Mouse (Mus musculus) thymus, adult 2 months (tissue): ENCODE results near the gene Vmn1r63. TPM values are rescaled to one million over a fixed set of nuclear protein-coding genes. Genes with fewer than 3 reads are reported as not detected.
"Not testable (repeated sequence)": the region's sequence is repeated elsewhere in the genome, so short reads cannot be mapped to it uniquely, and the experiment has no call there.

Experiments used
- DNase-seq: peaks from one replicate; pipeline ENCODE4 v3.0.0; 2021
- H3K27ac ChIP-seq: fragments of 200-500 bp; 2 replicates; pipeline ENCODE4 v1.5.1; 2012; ENCODE audit warnings: low read length, control low read depth; ENCODE audit not compliant: control insufficient read depth, insufficient read depth
- H3K27me3 ChIP-seq: fragments of 200-500 bp; 2 replicates; pipeline ENCODE4 v1.6.1; 2012; ENCODE audit warnings: mild to moderate bottlenecking, low read length, moderate library complexity, mixed read lengths; ENCODE audit not compliant: control insufficient read depth, insufficient read depth
- H3K36me3 ChIP-seq: fragments of 200-500 bp; 2 replicates; pipeline ENCODE4 v1.6.1; 2012; ENCODE audit warnings: mild to moderate bottlenecking, low read length, moderate library complexity; ENCODE audit not compliant: control insufficient read depth, insufficient read depth
- H3K4me1 ChIP-seq: fragments of 200-500 bp; replicated peaks from 2 replicates; pipeline ENCODE4 v1.6.1; 2012; ENCODE audit warnings: low read length; ENCODE audit not compliant: control insufficient read depth, insufficient read depth
- H3K4me3 ChIP-seq: fragments of 200-500 bp; 2 replicates; pipeline ENCODE4 v1.5.1; 2012; ENCODE audit warnings: mild to moderate bottlenecking, low read length, control low read depth, moderate library complexity; ENCODE audit not compliant: control insufficient read depth, insufficient read depth
- WGBS: fragments of 180-500 bp; shearing (Covaris S2); methylation state at CpG from one replicate; pipeline ENCODE4 v1.1.7; 2018; 5-methylcytosine and 5-hydroxymethylcytosine counted together
- polyA plus RNA-seq: library from polyadenylated mRNA; depleted of rRNA; stranded (reverse); fragments of >200 nt; gene quantifications from 2 replicates; pipeline ENCODE4 v1.2.3, GENCODE M21; 2012; rRNA removed

Gene Vmn1r63
- not detected in 2 replicates for polyA plus RNA-seq

DNA sequence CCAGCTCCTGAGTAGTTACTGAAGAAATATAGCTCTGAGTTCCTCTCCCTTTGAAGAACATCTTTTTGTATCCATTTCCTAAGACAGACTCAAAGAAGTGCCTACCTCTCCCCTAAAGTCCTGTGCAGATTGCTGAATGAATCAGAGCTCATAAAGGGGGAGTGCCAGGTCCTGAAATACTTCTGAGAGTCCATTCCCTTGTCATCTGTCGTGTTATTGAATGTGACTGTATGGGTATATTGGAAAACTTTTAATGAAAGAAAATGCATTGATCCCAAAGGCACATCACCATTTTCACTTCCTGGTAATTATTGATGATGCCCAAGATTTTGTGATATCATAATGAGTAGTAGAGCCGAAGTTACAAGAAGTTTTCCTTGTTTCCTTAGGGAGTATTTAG is at the start of gene Vmn1r63:
TSS of gene Vmn1r63 (minus strand) at position 101 of the 400 bp plus-strand sequence.
- H3K4me3 ChIP-seq, H3K27ac ChIP-seq, H3K27me3 ChIP-seq, DNase-seq, H3K36me3 ChIP-seq, H3K4me1 ChIP-seq: not testable (repeated sequence)
- WGBS: no CpG with 5 or more reads among the region's 2 CpGs

Other genes starting within 250 kb of the Vmn1r63 start
- gene Vmn1r61, start 192.2 kb downstream of the Vmn1r63 start, polyA plus RNA-seq: not detected in 2 replicates
- not detected in 2 replicates for gene Vmn1r62, start 131.8 kb downstream of the Vmn1r63 start, polyA plus RNA-seq
- not detected in 2 replicates for gene Vmn1r64, start 79.1 kb upstream of the Vmn1r63 start, polyA plus RNA-seq
- gene Vmn1r65, start 205.6 kb upstream of the Vmn1r63 start, polyA plus RNA-seq: not detected in 2 replicates
- gene Nlrp4c, start 239.7 kb upstream of the Vmn1r63 start, polyA plus RNA-seq: not detected in 2 replicates